Mouse (Mus musculus) intestine, postnatal 0 days (tissue): ENCODE data around the gene Pbx4. TPM values are rescaled to one million over a fixed set of nuclear protein-coding genes. Genes with fewer than 3 reads are reported as not detected.

ENCODE experiments used
- ATAC-seq: fragments of 200-750 bp; cut with Nextera tagmentation; 2 replicates; pipeline ENCODE4 v1.8.0; 2017; ENCODE audit warnings: mild to moderate bottlenecking, moderate TSS enrichment, moderate library complexity
- H3K27ac ChIP-seq: fragments of 300-500 bp; sonication (generic); 2 replicates; pipeline ENCODE4 v1.5.1; 2014; ENCODE audit warnings: mild to moderate bottlenecking, low read depth, low read length, moderate library complexity
- H3K27me3 ChIP-seq: fragments of 300-500 bp; sonication (generic); replicated peaks from 2 replicates; pipeline ENCODE4 v1.6.1; 2014; ENCODE audit warnings: low read length, mixed read lengths; ENCODE audit not compliant: control insufficient read depth, insufficient read depth
- H3K36me3 ChIP-seq: fragments of 300-500 bp; sonication (generic); 2 replicates; pipeline ENCODE4 v1.6.1; 2014; ENCODE audit warnings: mild to moderate bottlenecking, moderate library complexity; ENCODE audit not compliant: control insufficient read depth, insufficient read depth
- H3K4me1 ChIP-seq: fragments of 300-500 bp; sonication (generic); replicated peaks from 2 replicates; pipeline ENCODE4 v1.6.1; 2014; ENCODE audit warnings: antibody characterized with exemption, low read length, mixed read lengths; ENCODE audit not compliant: control insufficient read depth, insufficient read depth
- H3K4me2 ChIP-seq: fragments of 300-500 bp; sonication (generic); replicated peaks from 2 replicates; pipeline ENCODE4 v1.6.1; 2014; ENCODE audit warnings: low read depth, mild to moderate bottlenecking, moderate library complexity
- H3K4me3 ChIP-seq: fragments of 300-500 bp; sonication (generic); 2 replicates; pipeline ENCODE4 v1.5.1; 2014; ENCODE audit warnings: low read depth, low read length
- H3K9ac ChIP-seq: fragments of 300-500 bp; sonication (generic); 2 replicates; pipeline ENCODE4 v1.6.1; 2014; ENCODE audit warnings: mild to moderate bottlenecking, low read depth, low read length
- H3K9me3 ChIP-seq: fragments of 300-500 bp; sonication (generic); 2 replicates; pipeline ENCODE4 v1.6.1; 2016; ENCODE audit warnings: mixed run types; ENCODE audit not compliant: control insufficient read depth
- CTCF ChIP-seq: sonication (generic); IDR thresholded peaks from 2 replicates; pipeline ENCODE4 v1.5.1; 2016; ENCODE audit warnings: low read depth, mild to moderate bottlenecking, control low read depth, antibody characterized with exemption, moderate library complexity
- WGBS: fragments of 180-500 bp; shearing (Covaris S2); extraction: QIAGEN DNeasy Blood & Tissue Kit; methylation state at CpG from one replicate; pipeline ENCODE4 v1.1.7; 2014; 5-methylcytosine and 5-hydroxymethylcytosine counted together
- polyA plus RNA-seq: library from polyadenylated mRNA; unstranded; fragments of >200 nt; fragmentation: Nextera tagmentation; extraction: Ambion mirVana; gene quantifications from 2 replicates; pipeline ENCODE4 v1.2.1, GENCODE M21; 2015

Pbx4 gene
- polyA plus RNA-seq, 1 experiment from 2014 or later, result 2.7 TPM

DNA sequence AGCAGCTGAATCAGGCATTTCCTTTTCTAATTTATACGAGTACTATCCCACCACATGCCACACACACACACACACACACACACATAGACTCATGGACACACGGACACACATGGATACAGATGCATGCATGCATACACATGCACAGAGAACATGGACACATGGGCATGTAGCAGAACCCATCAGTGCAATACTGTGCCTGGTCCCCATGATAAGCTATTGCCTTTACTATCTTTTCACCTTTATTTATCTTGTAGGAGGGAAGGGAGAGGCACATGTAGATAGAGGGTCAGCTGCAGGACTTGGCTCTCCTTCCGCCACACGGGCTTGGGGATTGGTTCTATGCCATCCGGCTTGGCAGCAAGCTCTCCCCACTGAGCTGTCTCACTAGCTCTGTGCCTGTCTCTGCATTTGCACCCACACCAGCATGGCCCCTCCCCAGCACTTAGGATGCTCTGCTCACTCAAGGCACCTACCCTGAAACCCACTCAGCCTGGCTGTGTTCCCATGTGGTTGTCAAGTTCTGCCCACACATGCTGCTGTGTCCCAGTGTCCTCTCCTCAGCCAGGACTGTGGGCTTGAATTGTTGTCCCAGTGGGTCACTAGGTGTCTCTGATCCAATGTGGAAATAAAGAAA, 31.2 kb downstream of the Pbx4 start:
- no peaks in the 10 kb centered on the region for H3K4me1 ChIP-seq
- no peak overlapping the region for H3K9ac ChIP-seq
- no peak overlapping the region for H3K4me2 ChIP-seq
- no peak overlapping the region for H3K27ac ChIP-seq
- 62% methylated on average over 5 of the region's 5 CpGs for WGBS
- H3K9me3 ChIP-seq, result no peaks in the 10 kb centered on the region
- TF ChIP-seq CTCF, result no peak
- no peak for ATAC-seq
- no peak overlapping the region for H3K4me3 ChIP-seq
- no peaks in the 10 kb centered on the region for H3K36me3 ChIP-seq
- H3K27me3 ChIP-seq, result no peaks in the 10 kb centered on the region

DNA sequence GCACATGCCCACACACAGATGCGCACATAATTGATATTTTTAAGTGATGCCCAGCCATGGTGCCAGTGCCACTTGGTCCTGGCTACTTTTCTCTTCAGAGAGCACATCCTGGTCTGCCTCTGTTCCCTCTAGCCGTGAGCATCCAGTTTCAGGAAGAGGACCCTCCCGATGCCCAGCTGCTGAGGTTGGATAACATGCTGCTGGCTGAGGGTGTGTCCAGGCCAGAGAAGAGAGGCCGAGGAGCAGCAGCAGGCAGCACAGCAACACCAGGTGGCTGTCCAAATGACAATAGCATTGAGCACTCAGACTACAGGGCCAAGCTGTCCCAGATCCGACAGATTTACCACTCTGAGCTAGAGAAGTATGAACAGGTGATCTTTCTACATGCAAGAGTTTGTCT, 31.9 kb downstream of the Pbx4 start:
- Histone ChIP-seq H3K9ac (no peak overlapping the region), H3K9me3 (no peaks in the 10 kb centered on the region), H3K4me2 (no peak overlapping the region), H3K27me3 (no peaks in the 10 kb centered on the region), H3K36me3 (no peaks in the 10 kb centered on the region), H3K4me3 (no peak overlapping the region), H3K4me1 (no peaks in the 10 kb centered on the region), H3K27ac (no peak overlapping the region)
- WGBS, result 71% methylated on average over 5 of the region's 5 CpGs
- ATAC-seq, result no peak
- no peak for TF ChIP-seq CTCF

DNA sequence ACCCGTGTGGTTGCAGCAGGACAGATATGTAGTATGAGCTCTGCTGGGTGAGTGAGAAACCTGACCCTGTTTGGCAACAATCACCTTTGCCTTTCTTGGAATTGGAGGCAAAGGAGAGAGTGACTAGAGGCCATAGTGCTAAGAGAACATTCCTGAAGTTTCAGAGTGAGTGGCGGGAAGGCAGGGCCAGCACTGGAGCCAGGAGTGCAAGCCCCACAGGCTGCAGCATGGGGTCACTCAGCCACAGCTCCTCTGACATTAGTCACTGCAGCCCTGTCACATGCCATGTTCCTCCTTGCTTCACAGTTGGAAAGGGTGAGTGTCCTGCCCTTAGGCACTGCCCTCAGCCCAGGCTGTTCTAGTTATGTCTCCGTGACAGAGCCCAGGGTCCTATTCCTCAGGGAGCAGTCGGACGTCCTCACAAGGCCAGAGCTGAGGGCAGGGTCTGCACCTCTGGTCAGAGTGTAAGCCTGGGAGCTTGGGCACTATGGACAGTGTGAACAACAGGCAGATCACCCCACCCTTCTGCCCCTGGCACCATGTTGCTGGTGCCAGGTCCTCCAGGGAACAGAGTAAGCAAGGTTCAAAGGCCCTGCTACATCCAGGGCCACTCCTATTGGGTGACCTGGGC, 35.5 kb downstream of the Pbx4 start:
- 0 out of 2 replicates have a peak, but pooled peaks have one; percentile 34 for ATAC-seq
- TF ChIP-seq CTCF, result no peak
- 76% methylated on average over 5 of the region's 5 CpGs for WGBS

DNA sequence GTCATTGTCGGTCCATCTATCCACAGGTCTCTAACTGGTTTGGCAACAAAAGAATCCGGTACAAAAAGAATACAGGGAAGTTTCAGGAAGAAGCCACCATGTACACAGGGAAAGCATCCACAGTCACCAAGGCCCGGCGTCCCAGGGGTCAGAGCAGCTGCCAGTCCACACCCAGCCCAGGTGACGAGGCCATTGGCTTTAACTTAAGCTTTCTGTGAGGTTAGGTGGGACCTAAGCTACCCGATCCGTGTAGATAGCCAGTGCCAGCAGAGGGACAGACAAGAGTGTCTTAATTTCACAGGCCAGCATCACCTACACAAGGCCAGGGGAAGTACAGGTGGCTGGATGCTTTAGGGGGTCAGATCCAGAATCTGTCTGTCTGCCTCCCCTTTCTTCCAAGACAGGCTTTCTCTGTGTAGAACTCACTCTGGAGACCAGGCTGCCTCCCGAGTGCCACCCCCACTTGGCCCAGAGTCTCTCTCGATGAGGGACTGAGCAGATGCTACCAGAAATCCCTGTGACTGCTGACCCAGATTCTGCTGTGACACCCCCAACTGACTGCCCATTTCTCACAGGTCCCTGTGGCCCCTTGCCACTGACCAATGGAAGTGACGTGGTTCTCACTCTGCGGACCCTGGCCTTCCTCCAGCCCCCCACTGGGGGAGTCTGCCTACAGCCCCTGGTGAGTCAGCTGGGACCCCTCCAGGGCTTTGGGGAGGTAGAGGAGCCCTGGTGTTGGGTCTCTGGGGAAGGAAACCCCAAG, 37.9 kb downstream of the Pbx4 start:
- TF ChIP-seq CTCF, result no peak
- WGBS, result 81% methylated on average over 11 of the region's 11 CpGs
- Histone ChIP-seq H3K4me2 (no peak overlapping the region), H3K36me3 (no peaks in the 10 kb centered on the region), H3K27ac (no peak overlapping the region), H3K9ac (no peak overlapping the region), H3K4me3 (no peak overlapping the region), H3K4me1 (no peaks in the 10 kb centered on the region), H3K9me3 (no peaks in the 10 kb centered on the region), H3K27me3 (no peaks in the 10 kb centered on the region)
- ATAC-seq, result no peak

More for the DNA sequence above, 35.5 kb downstream of the Pbx4 start:
- Histone ChIP-seq H3K27ac (no peak overlapping the region), H3K27me3 (no peaks in the 10 kb centered on the region), H3K4me1 (no peaks in the 10 kb centered on the region), H3K9ac (no peak overlapping the region; the same call in 1 of the 2 replicates), H3K36me3 (no peaks in the 10 kb centered on the region), H3K4me2 (no peak overlapping the region), H3K9me3 (no peaks in the 10 kb centered on the region), H3K4me3 (no peak overlapping the region)

DNA sequence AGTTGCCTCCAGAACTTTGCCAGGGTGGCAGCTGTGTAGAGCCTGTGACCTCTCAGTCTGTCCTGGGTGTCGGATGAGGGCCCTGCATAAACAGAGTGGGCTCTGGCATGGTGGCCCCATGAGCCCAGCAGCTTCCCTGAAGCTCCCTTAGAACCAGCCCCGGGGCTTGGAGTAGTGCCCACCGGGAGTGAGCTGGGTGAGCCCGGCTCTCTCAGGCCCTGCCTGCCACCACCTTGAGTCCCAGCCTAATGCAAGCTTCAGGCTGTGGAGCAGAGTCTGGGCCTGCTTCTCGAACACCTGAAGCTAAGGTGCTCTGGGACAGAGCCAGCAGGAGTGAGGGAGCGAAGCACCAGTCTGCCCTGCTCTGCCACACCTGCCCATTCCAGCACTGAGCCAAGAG, 38.6 kb downstream of the Pbx4 start:
- no peak for ATAC-seq
- no peak overlapping the region for H3K4me3 ChIP-seq
- 86% methylated on average over 6 of the region's 6 CpGs for WGBS
- no peaks in the 10 kb centered on the region for H3K4me1 ChIP-seq
- H3K9me3 ChIP-seq, result no peaks in the 10 kb centered on the region
- no peak overlapping the region for H3K27ac ChIP-seq
- TF ChIP-seq CTCF, result no peak
- H3K27me3 ChIP-seq, result no peaks in the 10 kb centered on the region
- no peaks in the 10 kb centered on the region for H3K36me3 ChIP-seq
- H3K4me2 ChIP-seq, result no peak overlapping the region
- H3K9ac ChIP-seq, result no peak overlapping the region

DNA sequence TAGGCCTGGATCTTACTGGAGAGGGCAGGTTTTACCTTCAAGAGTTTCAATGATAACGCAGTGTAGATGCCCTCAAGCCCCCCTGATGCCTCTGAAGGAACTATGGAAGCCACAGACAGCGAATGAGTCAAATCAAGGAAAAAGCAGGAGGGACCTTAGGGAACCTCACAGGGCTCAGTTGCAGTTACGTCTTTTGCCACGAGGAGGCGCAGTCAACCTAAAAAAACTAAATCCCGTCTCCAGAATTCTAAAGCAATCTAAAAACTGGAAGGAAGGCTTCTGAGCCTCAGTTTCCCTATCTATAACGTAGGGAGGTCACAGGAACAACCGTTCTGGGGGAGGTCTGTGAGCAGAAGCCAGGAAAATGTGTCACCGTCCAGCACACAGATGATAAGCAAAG, 41.9 kb downstream of the Pbx4 start:
- Histone ChIP-seq H3K36me3 (no peaks in the 10 kb centered on the region), H3K27me3 (peaks cover 1% of the 10 kb centered on the region; the same call in 1 of the 2 replicates), H3K27ac (no peak overlapping the region), H3K9ac (no peak overlapping the region), H3K4me1 (no peaks in the 10 kb centered on the region), H3K4me2 (no peak overlapping the region), H3K9me3 (no peaks in the 10 kb centered on the region), H3K4me3 (no peak overlapping the region)
- WGBS, result 10% methylated on average over 9 of the region's 9 CpGs
- ATAC-seq, result no peak
- TF ChIP-seq CTCF, result peak; percentile 75
